Mouse (Mus musculus): ENCODE results near the gene Mmp11. TPM values are rescaled to one million over a fixed set of nuclear protein-coding genes. Genes with fewer than 3 reads are reported as not detected.

Gene Mmp11
- total and polyA plus RNA-seq, 2 experiments from 2014 or later = 11.7 to 14.3 TPM

DNA sequence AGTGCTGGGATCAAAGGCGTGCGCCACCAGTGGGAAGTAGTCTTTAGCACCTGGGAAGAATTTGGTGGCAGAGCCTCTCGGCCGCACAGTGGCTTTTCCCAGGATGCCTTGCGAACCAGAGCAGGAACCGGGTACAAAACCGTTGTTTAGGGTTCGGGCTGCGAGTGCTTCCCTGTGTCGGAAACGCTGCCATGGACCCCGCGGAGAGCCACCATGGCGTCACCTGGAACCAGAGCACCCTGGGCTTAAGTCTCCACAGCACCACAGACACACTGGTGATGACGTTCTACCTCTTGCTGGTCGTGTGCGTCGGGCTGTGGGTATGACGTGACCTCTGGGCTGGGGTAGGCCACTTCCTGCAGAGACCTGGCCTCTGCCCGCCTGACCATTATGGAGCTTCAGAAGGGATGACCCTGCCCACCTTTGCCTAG is 18.1 kb upstream of the Mmp11 start, which contains the start of gene Gm5134:
Gene Gm5134, plus strand, starts transcription at position 134 of the 431 bp plus-strand sequence.
- no peak within 1 kb of the TSS for H3K9ac ChIP-seq
- no peak for TF ChIP-seq CTCF (IDR thresholded peaks at IDR 0.05; ENCODE audit: low read depth)
- H3K36me3 ChIP-seq (ENCODE audit: insufficient read depth) = no peaks in the 10 kb centered on the region
- WGBS = 30% methylated on average over 20 of the region's 20 CpGs
- no peaks in the 10 kb centered on the region for H3K9me3 ChIP-seq (ENCODE audit: low read length)
- ATAC-seq (no peak), DNase-seq (no peak)
- no peak within 1 kb of the TSS for H3K27ac ChIP-seq (ENCODE audit: low read depth, low read length)
- H3K4me3 ChIP-seq (ENCODE audit: low read depth, low read length) = no peak within 1 kb of the TSS
- peak within 1 kb of the TSS; percentile 27 for H3K4me2 ChIP-seq (ENCODE audit: low read depth)
- H3K4me1 ChIP-seq (ENCODE audit: insufficient read depth) = peaks cover 12% of the 10 kb centered on the region; the same call in 1 of the 2 replicates
- peaks cover 10% of the 10 kb centered on the region for H3K27me3 ChIP-seq (ENCODE audit: insufficient read depth, low read length)

DNA sequence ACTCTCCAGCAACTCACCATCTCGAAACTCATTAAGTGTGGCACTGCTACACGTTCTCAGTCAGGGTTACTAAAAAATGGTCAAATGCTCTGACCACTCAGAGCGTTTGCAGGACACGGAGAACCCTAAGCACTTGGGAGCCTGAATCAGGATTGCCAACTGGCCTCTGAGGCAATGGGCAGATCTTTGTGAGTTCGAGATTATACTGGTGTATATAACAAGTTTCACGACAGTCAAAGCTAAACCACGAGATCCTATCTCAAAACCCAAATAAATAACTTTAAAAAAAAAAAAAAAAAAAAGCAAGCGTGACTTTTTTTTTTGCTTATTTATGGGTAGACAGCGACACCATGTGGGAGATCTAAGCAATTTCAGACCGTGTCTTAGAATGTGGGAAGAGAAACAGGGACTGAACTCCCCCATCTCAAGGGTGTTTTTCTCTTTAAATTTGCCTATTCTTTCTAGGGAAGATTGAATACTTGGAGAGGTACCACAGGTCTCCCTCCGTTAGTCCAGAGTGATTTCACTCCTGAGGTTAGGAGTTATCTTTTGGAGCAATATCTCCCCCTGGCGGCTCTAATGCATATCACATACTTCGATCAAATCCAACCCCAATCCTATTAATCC is 15.2 kb upstream of the Mmp11 start:
- Histone ChIP-seq H3K4me3 (ENCODE audit: low read depth, low read length) (peak overlapping the region; percentile 32), H3K36me3 (ENCODE audit: insufficient read depth) (no peaks in the 10 kb centered on the region), H3K4me2 (ENCODE audit: low read depth) (peak overlapping the region; percentile 68), H3K9ac (peak overlapping the region; percentile 37; the same call in 1 of the 2 replicates), H3K27ac (ENCODE audit: low read depth, low read length) (no peak overlapping the region), H3K4me1 (ENCODE audit: insufficient read depth) (peaks cover 12% of the 10 kb centered on the region; the same call in 1 of the 2 replicates), H3K27me3 (ENCODE audit: insufficient read depth, low read length) (peaks cover 10% of the 10 kb centered on the region), H3K9me3 (ENCODE audit: low read length) (no peaks in the 10 kb centered on the region)
- peak; percentile 76 for TF ChIP-seq CTCF (IDR thresholded peaks at IDR 0.05; ENCODE audit: low read depth)
- peak; percentile 84 for DNase-seq
- 4% methylated on average over 13 of the region's 13 CpGs for WGBS
- ATAC-seq = peak; percentile 26; the same call in 1 of the 2 replicates

- ATAC-seq (peak; percentile 37), DNase-seq (no peak)
- WGBS = 6% methylated on average over 22 of the region's 23 CpGs
- Histone ChIP-seq H3K9ac (peak overlapping the region; percentile 37), H3K27me3 (ENCODE audit: insufficient read depth, low read length) (peaks cover 10% of the 10 kb centered on the region), H3K27ac (ENCODE audit: low read depth, low read length) (no peak overlapping the region), H3K4me2 (ENCODE audit: low read depth) (peak overlapping the region; percentile 68), H3K9me3 (ENCODE audit: low read length) (no peaks in the 10 kb centered on the region), H3K4me3 (ENCODE audit: low read depth, low read length) (peak overlapping the region; percentile 32), H3K36me3 (ENCODE audit: insufficient read depth) (no peaks in the 10 kb centered on the region), H3K4me1 (ENCODE audit: insufficient read depth) (peaks cover 12% of the 10 kb centered on the region; the same call in 1 of the 2 replicates)
- no peak for TF ChIP-seq CTCF (IDR thresholded peaks at IDR 0.05; ENCODE audit: low read depth)
These were observed 14.5 kb upstream of the Mmp11 start for GRCm38 (mm10) chr10:75950791-75951210.

DNA sequence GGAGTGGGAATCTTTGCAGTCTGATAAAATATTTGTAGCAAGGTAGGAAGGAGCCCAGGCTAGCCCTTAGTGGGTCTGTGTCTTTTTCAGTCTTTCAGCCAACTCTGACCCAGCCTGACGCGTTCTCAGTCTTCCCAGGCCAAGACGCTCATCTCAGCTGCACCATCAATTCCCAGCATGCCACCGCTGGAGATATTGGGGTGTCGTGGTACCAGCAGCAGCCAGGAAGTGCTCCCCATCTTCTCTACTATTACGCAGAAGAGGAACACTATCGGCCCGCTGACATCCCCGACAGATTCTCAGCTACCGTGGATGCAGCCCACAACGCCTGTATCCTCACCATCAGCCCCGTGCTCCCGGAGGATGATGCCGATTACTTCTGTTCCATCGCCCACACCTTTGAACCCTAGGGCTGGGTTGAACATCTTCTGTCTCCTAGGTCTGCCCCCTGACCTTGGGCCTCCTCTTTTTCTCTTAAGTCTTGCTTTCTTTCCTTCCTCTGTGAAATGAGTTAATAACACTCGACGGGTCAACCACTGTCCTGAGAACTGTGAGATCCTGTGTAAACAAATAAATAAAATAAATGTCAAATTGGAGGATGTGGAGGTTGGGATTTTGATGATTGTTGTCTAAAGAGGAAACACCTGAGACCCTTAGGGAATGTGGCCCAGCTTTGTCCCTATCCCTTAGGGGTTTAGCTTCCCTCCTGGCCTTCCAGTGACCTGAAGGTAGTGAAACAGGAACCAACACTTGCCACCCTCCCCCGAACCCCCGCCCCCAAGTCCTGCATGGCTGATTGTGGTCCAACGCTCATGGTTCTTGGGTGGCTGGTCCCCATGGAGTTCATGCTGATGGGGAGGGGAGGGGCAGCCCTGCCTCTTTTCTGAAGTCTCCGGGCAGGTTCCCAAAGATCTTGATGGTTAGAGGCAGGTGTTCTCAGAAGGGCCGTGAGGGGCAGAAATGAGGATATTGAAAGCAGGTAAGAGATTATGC is 13.1 kb upstream of the Mmp11 start:
- Histone ChIP-seq H3K27me3 (ENCODE audit: insufficient read depth, low read length) (peaks cover 10% of the 10 kb centered on the region), H3K9ac (no peak overlapping the region), H3K4me2 (ENCODE audit: low read depth) (no peak overlapping the region), H3K4me3 (ENCODE audit: low read depth, low read length) (no peak overlapping the region), H3K36me3 (ENCODE audit: insufficient read depth) (no peaks in the 10 kb centered on the region), H3K9me3 (ENCODE audit: low read length) (no peaks in the 10 kb centered on the region), H3K27ac (ENCODE audit: low read depth, low read length) (no peak overlapping the region), H3K4me1 (ENCODE audit: insufficient read depth) (peaks cover 10% of the 10 kb centered on the region; the same call in 1 of the 2 replicates)
- no peak for TF ChIP-seq CTCF (IDR thresholded peaks at IDR 0.05; ENCODE audit: low read depth)
- 86% methylated on average over 22 of the region's 22 CpGs for WGBS
- ATAC-seq = no peak
- DNase-seq = no peak

DNA sequence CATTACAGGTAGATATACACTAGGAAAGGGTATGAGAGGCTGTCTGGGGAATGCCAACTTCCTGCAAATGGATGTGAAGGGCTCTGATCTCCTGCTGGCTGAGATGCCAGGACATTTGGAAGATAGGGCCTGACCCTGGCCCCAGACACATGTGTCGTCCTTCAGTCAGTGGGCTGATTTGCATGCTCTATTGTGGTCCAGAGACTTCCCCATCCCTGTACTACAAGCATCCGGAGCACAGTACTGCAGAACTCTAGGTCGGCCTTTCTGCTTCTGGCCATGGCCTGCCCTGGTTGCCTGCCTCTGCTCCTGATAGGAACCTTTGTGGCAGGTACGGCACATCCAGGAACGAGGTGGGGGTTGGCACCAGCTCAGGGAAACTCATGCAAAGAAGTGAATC is 11.8 kb upstream of the Mmp11 start:
- DNase-seq = no peak
- Histone ChIP-seq H3K4me1 (ENCODE audit: insufficient read depth) (peaks cover 11% of the 10 kb centered on the region; the same call in 1 of the 2 replicates), H3K27me3 (ENCODE audit: insufficient read depth, low read length) (peaks cover 6% of the 10 kb centered on the region; the same call in 1 of the 2 replicates), H3K9ac (no peak overlapping the region), H3K4me2 (ENCODE audit: low read depth) (no peak overlapping the region), H3K27ac (ENCODE audit: low read depth, low read length) (no peak overlapping the region), H3K36me3 (ENCODE audit: insufficient read depth) (no peaks in the 10 kb centered on the region), H3K9me3 (ENCODE audit: low read length) (no peaks in the 10 kb centered on the region), H3K4me3 (ENCODE audit: low read depth, low read length) (no peak overlapping the region)
- TF ChIP-seq CTCF (IDR thresholded peaks at IDR 0.05; ENCODE audit: low read depth) = no peak
- ATAC-seq = no peak
- WGBS = 78% methylated on average over 5 of the region's 5 CpGs

GRCm38 (mm10) chr10:75945896-75946295 is 9.6 kb upstream of the Mmp11 start:
- peaks cover 5% of the 10 kb centered on the region; the same call in 1 of the 2 replicates for H3K4me1 ChIP-seq (ENCODE audit: insufficient read depth)
- H3K27me3 ChIP-seq (ENCODE audit: insufficient read depth, low read length) = peaks cover 3% of the 10 kb centered on the region; the same call in 1 of the 2 replicates
- no peaks in the 10 kb centered on the region for H3K9me3 ChIP-seq (ENCODE audit: low read length)
- no peak overlapping the region for H3K27ac ChIP-seq (ENCODE audit: low read depth, low read length)
- WGBS = 85% methylated on average over 7 of the region's 7 CpGs
- no peak for TF ChIP-seq CTCF (IDR thresholded peaks at IDR 0.05; ENCODE audit: low read depth)
- no peak for DNase-seq
- H3K4me3 ChIP-seq (ENCODE audit: low read depth, low read length) = no peak overlapping the region
- H3K9ac ChIP-seq = no peak overlapping the region
- no peak for ATAC-seq
- H3K36me3 ChIP-seq (ENCODE audit: insufficient read depth) = no peaks in the 10 kb centered on the region
- H3K4me2 ChIP-seq (ENCODE audit: low read depth) = no peak overlapping the region

Measured in forebrain, postnatal 0 days (tissue).